Mouse (Mus musculus) kidney, adult 2 months (tissue): ENCODE results near the gene Rbck1.

Source experiments
- CTCF ChIP-seq: fragments of 200-500 bp; conservative IDR thresholded peaks from 2 replicates; pipeline ENCODE4 v1.5.1; 2011; ENCODE audit warnings: low read depth, mild to moderate bottlenecking, control low read depth, low read length, moderate library complexity, mixed read lengths; ENCODE audit not compliant: insufficient read depth, insufficient read length
- POLR2A ChIP-seq: fragments of 200-500 bp; IDR thresholded peaks from one replicate; pipeline ENCODE4 v1.6.1; 2011; ENCODE audit warnings: low read depth, low read length, control low read depth

DNA sequence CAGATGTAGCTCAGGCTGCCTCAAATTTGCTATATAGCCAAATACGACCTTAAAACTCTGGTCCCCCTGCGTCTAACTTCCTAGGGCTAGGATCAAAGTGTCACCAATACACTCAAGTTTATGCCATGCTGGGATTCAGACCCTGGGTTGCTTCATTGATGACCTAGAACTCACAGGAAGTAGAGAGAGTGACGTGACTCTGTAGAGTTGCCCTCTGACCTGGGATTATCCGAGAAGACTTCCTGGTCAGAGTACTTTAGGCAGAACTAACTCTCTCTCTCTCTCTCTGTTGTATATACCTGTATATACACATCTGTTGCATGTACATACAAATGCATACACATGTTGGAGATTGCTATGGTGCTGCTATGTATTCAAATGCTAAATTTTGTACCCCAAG is 40.2 kb upstream of the Rbck1 start:
- TF ChIP-seq POLR2A, result no peak
- TF ChIP-seq CTCF, result no peak
